Mouse (Mus musculus): ENCODE measurements around the gene Gm47791. TPM values are rescaled to one million over a fixed set of nuclear protein-coding genes. Genes with fewer than 3 reads are reported as not detected.

Gm47791 gene
- not detected for total RNA-seq (2021)

GRCm38 (mm10) chr1:82771022-82771586 is at the start of gene Gm47791:
TSS of gene Gm47791 (minus strand) at chr1:82771243.
- DNase-seq: no peak

DNA sequence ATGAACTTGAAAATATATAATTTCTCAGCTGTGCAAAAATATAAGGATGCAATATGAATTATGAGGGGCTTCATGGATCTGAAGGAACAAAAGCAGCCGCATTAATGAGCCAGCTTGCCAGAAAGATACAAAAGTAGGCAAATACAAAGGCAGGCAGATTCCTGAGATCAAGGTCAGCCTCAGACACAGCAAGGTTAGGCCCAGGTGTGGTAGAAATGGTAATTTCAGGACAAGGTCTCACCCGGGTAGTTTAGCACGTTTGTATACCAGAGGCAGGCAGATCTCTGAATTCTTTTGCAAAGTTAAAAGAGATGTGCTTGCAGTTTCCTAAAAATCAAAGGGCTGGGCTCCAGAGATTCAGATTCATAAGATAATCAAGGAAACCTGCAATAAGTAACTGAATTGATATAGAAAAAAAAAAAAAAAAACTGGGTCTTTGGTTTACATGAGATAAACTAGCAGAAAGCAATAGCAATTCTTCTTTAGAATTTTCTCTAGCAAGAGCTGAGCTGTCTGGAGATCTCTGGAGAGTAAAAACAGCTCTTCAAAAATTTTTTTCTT is 49.7 kb upstream of the Gm47791 start:
- no peak for DNase-seq

DNA sequence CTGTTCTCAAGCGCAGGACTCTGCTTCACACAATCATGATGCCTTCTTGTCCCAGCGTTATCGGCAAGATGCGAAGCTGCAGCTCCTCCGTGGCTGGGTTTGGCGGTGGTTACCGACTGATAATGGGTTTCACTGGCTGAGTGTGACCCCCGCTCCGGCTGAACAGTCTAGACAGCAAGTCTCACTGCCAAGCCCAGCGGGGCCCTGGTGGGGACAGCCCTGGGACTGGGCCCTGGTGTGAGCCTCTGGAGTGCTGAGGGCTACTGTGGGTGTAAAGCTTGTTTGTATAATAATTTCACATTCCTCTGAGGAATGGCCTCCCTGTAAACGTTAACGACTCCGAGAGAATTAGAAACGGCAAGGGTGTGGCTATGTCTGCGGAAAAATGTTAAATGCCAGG is 49.1 kb upstream of the Gm47791 start:
- DNase-seq: no peak

DNA sequence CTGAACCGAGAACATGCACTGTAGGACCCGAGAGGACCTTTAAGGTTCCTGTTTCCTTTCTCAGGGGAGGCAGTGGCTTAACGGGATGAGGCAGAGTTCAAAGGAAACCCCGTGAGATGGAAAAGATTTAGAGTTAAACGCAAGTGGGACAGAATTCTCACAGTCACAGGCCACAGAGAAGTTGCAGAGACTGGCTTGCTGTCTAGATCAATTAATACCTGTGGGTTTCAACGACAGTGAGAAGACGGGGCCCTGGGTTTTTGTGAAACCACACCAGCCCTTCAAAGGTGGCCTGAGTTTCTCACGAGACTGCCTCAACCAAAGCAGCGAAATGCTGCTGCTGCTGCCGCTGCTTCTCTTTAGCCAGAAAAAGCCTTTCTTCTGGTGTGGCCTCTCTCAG is 48.3 kb upstream of the Gm47791 start:
- DNase-seq: no peak

DNA sequence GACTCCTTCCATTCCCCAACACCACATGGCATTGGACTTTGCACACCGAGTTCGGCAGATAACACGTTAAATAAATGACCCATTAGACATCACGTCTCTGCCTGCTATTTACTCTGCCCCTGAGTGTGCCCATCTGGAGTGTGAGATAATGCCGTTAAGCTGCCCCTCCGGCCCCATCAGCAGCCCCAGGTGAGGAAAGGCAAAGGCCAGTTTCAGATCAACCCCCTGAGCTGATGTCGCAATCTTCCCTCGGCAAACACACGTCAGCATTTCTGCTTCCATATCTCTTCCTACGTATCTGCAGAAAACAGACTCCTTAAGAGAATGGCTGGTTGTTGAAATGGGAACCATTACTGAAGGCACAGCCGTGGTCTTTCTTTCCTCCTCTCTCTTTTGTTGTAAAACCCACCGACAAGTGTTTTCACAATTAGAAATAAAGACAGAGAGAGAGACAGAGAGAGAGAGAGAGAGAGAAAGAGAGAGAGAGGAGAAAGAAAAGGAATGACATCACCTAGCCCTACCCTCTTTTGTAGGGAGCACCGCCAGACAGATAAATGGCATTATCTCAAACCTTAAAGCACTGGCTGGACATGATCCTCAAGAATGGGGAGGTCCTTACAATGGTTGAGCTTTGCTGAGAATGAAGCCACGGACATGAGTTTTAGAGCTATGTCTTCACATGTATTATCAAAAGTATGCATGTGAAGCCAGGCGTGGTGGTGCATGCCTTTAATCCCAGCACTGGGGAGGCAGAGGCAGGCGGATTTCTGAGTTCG is 45.1 kb upstream of the Gm47791 start:
- no peak for DNase-seq

GRCm38 (mm10) chr1:82811766-82812165 is 40.7 kb upstream of the Gm47791 start:
- DNase-seq: no peak

GRCm38 (mm10) chr1:82808564-82808963 is 37.5 kb upstream of the Gm47791 start:
- no peak for DNase-seq

- no peak for DNase-seq
Measured at GRCm38 (mm10) chr1:82807206-82807605, 36.2 kb upstream of the Gm47791 start.

DNA sequence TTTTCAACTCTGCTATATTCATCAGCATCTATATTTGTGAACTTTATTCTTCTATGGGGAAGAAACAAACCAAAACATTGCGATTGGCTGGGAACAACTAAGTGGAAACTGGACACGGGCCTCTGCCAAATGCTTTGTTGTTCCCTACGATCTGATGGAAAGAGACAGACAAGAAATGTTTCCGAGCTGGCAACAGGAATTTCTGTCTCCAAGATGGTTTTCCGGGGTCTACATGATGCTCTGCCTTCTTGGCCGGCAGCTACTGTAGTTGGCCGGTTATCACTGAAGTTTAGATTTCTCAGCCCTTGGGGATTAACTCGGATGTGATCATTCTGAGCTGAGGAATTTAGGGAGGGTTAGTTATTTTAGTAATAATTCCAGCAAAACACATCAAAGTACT is 35.3 kb upstream of the Gm47791 start:
- no peak for DNase-seq

GRCm38 (mm10) chr1:82804059-82804458 is 33.0 kb upstream of the Gm47791 start:
- no peak for DNase-seq

- no peak for DNase-seq
Measured at GRCm38 (mm10) chr1:82803608-82804007, 32.6 kb upstream of the Gm47791 start.

DNA sequence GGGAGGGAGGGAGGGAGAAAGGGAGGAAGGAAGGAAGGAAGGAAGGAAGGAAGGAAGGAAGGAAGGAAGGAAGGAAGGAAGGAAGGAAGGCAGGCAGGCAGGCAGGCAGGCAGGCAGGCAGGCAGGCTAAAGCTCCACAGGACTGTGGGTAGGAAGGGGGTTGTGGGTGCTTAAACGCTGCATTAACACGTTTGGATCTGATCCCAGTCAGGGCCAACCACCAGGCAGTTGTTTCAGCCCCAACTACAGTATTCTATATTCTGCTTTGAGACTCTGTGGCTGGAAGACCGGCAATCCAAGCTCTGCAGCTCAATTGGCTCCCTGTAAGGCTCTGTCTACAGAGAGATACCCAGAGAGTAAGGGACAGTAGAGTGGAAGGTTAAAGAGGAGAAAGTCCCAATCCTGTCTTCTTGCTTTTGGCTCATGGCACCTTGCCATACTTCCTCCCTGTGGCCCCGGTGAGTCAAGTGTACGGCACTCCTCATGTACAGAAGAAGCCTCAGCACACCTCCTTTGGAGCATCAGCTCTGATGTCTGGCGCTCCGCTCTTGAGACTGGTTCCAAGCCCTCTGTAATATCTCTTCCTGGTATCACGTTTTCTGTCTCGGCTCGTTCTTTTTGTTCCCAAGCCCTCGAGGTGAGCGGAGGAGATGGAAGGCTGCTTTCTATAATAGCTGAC is 30.2 kb upstream of the Gm47791 start:
- DNase-seq: no peak

DNA sequence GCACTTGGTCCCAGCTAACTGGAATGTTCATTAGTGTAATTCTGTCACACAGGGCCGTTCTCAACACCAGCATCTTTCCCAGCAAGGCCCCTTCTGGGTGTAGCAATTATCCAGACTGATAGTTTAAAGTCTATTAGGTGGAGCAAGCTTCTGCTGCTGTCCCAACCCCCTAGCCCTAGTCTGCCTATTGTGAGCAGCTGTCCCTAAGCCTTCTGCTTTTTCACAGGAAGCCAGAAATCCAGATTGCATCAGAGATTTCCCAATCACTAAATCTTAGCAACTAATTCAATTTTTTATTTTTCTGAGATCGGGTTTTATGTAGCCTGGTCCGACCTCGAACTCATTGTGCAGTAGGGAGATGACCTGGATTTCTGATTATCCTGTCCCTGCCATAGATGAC is 27.9 kb upstream of the Gm47791 start:
- DNase-seq: peak; percentile 17 to 19

GRCm38 (mm10) chr1:82798304-82798703 is 27.3 kb upstream of the Gm47791 start:
- DNase-seq: no peak

DNA sequence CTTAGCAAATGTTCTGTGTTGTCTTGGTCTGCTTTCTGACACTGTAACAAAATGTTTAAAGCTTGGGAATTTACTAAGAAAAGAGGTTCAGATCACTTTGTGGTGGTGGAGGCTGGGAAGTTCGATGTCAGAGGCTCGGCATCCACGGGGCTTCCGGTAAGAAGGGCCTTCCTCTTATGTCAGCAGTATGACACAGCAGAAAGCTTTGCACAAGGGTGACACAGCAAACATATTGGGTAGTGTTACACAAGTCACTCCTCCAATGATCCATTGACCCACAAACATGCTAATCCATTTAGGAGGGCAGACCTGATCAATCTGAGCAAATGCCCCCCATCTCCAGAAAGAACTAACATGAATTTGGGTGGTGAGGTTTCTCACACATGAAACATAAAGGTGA is 26.0 kb upstream of the Gm47791 start:
- DNase-seq: no peak

- no peak for DNase-seq
Measured at GRCm38 (mm10) chr1:82795702-82796443, 24.8 kb upstream of the Gm47791 start.

GRCm38 (mm10) chr1:82795211-82795610 is 24.2 kb upstream of the Gm47791 start:
- no peak for DNase-seq

GRCm38 (mm10) chr1:82793986-82794385 is 22.9 kb upstream of the Gm47791 start:
- peak; percentile 35 to 44 for DNase-seq

- no peak for DNase-seq
Measured at GRCm38 (mm10) chr1:82793110-82793509, 22.1 kb upstream of the Gm47791 start.

GRCm38 (mm10) chr1:82792238-82792637 is 21.2 kb upstream of the Gm47791 start:
- DNase-seq: no peak

- DNase-seq: no peak
Measured at GRCm38 (mm10) chr1:82791105-82791504, 20.1 kb upstream of the Gm47791 start.

DNA sequence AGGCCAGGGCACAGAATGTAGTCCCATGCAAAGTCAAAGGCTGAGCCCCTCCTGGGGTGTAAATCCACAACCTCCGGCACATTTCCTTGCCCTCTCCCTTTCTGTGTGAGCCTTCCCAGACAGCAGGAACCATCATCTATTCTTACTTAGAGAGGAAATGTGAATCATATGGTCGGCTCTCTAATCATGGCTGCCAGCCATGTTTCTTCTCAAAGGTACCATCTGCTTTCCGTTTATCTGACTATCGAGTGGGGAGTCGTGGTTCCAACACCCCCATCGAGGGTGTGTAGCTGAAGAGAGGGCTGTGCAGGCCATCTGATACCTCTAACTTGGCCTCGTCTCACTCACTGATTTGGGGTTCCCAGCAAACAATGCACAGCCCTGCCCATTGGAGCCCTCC is 17.0 kb upstream of the Gm47791 start:
- peak; percentile 51 to 64 for DNase-seq

DNA sequence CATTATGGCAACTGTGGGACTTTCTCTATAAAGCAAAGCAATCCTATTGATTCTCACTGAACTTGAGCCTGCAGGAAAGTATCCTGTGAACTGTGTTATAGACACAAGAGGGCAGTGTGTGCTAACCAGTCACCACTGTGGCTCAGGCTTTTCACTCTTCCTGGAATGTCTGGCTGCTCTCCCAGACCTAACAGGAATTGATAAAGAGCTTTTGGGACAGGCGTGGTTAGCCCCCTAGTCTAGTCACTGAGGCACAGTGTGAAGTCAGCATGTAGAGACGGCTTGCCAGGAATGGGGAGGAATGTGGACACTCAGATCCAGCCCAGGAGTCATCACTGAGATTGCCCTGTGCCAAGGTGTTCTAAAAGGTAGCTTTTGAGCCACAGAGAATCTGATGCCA is 16.4 kb upstream of the Gm47791 start:
- peak; percentile 55 for DNase-seq
